ENCODE assay signal across 22 mouse cellular contexts in genomic region chr9:75424358-75425150, GRCm38 (mm10). TPM values are rescaled to one million over a fixed set of nuclear protein-coding genes. Genes with fewer than 3 reads are reported as not detected.
DNase-seq lines count a peak whose midpoint lies in the region; ATAC-seq and TF ChIP-seq lines count a peak whose summit lies in the region.
"Had no signal": no experiment of that assay in that cellular context is flagged by ENCODE, and none has a peak within 500 bp of the region (broad histone marks: within the 10 kb centered on the region; RNA-seq: fewer than 3 reads in every experiment).

No protein-coding gene starts in this region.

- no peak for TF ChIP-seq POLR2A in ES-Bruce4 (IDR thresholded peaks at IDR 0.05; ENCODE audit: insufficient read depth, low read length)
- TF ChIP-seq POLR2A in embryonic fibroblast, embryonic 13.5 days (IDR thresholded peaks at IDR 0.05; ENCODE audit: low read depth, low read length) = no peak

- peak; percentile 18; the same call in 1 of the 2 replicates for ATAC-seq in kidney, embryonic 15.5 days (replicated peaks; ENCODE audit: low FRiP score)
- peak; percentile 39 for ATAC-seq in CD4-positive, CD25-positive, alpha-beta regulatory T cell, adult 4 months
- ATAC-seq in forebrain, embryonic 12.5 days (ENCODE audit: low FRiP score) = no peak
- ATAC-seq in megakaryocyte-erythroid progenitor cell, adult 5-6 weeks (replicated peaks; ENCODE audit: low FRiP score, low TSS enrichment, poor library complexity, severe bottlenecking) = no peak
- ATAC-seq: activated CD4-positive, CD25-positive, alpha-beta regulatory T cell, adult 4 months; forebrain, embryonic 13.5 days; hindbrain, embryonic 16.5 days; midbrain, embryonic 15.5 days had no signal

- WGBS in kidney, embryonic 15.5 days = 40% methylated on average over 6 of the region's 6 CpGs
- WGBS in forebrain, embryonic 12.5 days = 79% methylated on average over 6 of the region's 6 CpGs

- H3K9ac ChIP-seq in kidney, embryonic 15.5 days = no peak overlapping the region
- H3K9ac ChIP-seq in ES-Bruce4 (ENCODE audit: low read depth, poor library complexity, severe bottlenecking) = no peak overlapping the region
- H3K9ac ChIP-seq in forebrain, embryonic 12.5 days = no peak overlapping the region
- H3K9ac ChIP-seq: forebrain, embryonic 13.5 days; heart, embryonic 12.5 days; liver, embryonic 13.5 days; midbrain, embryonic 15.5 days; neural tube, embryonic 13.5 days had no signal

- H3K27ac ChIP-seq in kidney, embryonic 15.5 days = no peak overlapping the region
- H3K27ac ChIP-seq in ES-Bruce4 (ENCODE audit: insufficient read depth, low read length) = peak overlapping the region; percentile 21; the same call in 1 of the 2 replicates
- H3K27ac ChIP-seq in embryonic fibroblast, embryonic 13.5 days (ENCODE audit: insufficient read depth, low read length) = peak overlapping the region; percentile 90; the same call in 1 of the 2 replicates
- H3K27ac ChIP-seq in forebrain, embryonic 12.5 days = no peak overlapping the region
- H3K27ac ChIP-seq: forebrain, embryonic 13.5 days; liver, embryonic 13.5 days; midbrain, embryonic 15.5 days; neural tube, embryonic 13.5 days had no signal

- TF ChIP-seq EP300 in ES-Bruce4 (IDR thresholded peaks at IDR 0.05; ENCODE audit: insufficient read depth, low read depth, low read length) = peak; percentile 67; the same call in 1 of the 2 replicates

- no peak overlapping the region for H3K4me2 ChIP-seq in kidney, embryonic 15.5 days
- H3K4me2 ChIP-seq in forebrain, embryonic 12.5 days = no peak overlapping the region
- H3K4me2 ChIP-seq: forebrain, embryonic 13.5 days; heart, embryonic 12.5 days; liver, embryonic 13.5 days; midbrain, embryonic 15.5 days; neural tube, embryonic 13.5 days had no signal

- H3K27me3 ChIP-seq in kidney, embryonic 15.5 days = no peaks in the 10 kb centered on the region
- no peaks in the 10 kb centered on the region for H3K27me3 ChIP-seq in ES-Bruce4 (ENCODE audit: control insufficient read depth, insufficient read depth, low read length, poor library complexity, severe bottlenecking)
- H3K27me3 ChIP-seq in forebrain, embryonic 12.5 days = no peaks in the 10 kb centered on the region
- H3K27me3 ChIP-seq: forebrain, embryonic 13.5 days; heart, embryonic 12.5 days; liver, embryonic 13.5 days; midbrain, embryonic 15.5 days; neural tube, embryonic 13.5 days had no signal

- peaks cover 7% of the 10 kb centered on the region; the same call in 1 of the 2 replicates for H3K4me1 ChIP-seq in kidney, embryonic 15.5 days
- H3K4me1 ChIP-seq in ES-Bruce4 (ENCODE audit: control insufficient read depth, insufficient read depth, low read length) = peaks cover 10% of the 10 kb centered on the region
- peaks cover 25% of the 10 kb centered on the region for H3K4me1 ChIP-seq in embryonic fibroblast, embryonic 13.5 days (ENCODE audit: control insufficient read depth, insufficient read depth, low read length)
- H3K4me1 ChIP-seq in forebrain, embryonic 12.5 days = no peaks in the 10 kb centered on the region
- H3K4me1 ChIP-seq: forebrain, embryonic 13.5 days; midbrain, embryonic 15.5 days had no signal

- no peaks in the 10 kb centered on the region for H3K9me3 ChIP-seq in kidney, embryonic 15.5 days (replicated peaks)
- no peaks in the 10 kb centered on the region for H3K9me3 ChIP-seq in ES-Bruce4 (replicated peaks; ENCODE audit: control insufficient read depth, insufficient read depth, low read length, poor library complexity, severe bottlenecking)
- H3K9me3 ChIP-seq in forebrain, embryonic 12.5 days = no peaks in the 10 kb centered on the region
- H3K9me3 ChIP-seq: heart, embryonic 12.5 days; liver, embryonic 13.5 days; midbrain, embryonic 15.5 days; neural tube, embryonic 13.5 days had no signal

- H3K4me3 ChIP-seq in kidney, embryonic 15.5 days (replicated peaks) = no peak overlapping the region
- H3K4me3 ChIP-seq in ES-Bruce4 (ENCODE audit: low read depth, low read length) = no peak overlapping the region
- no peak overlapping the region for H3K4me3 ChIP-seq in embryonic fibroblast, embryonic 13.5 days (ENCODE audit: insufficient read depth, low read length)
- H3K4me3 ChIP-seq in forebrain, embryonic 12.5 days (replicated peaks) = no peak overlapping the region
- H3K4me3 ChIP-seq: forebrain, embryonic 13.5 days; heart, embryonic 12.5 days; liver, embryonic 13.5 days; midbrain, embryonic 15.5 days; neural tube, embryonic 13.5 days had no signal

- no peak for DNase-seq in kidney, postnatal 4 days
- DNase-seq in adrenal gland, postnatal 10 days = no peak
- DNase-seq: adrenal gland, postnatal 36 days; cerebellum, adult 8-10 months; gastrocnemius, postnatal 36 days; kidney, adult 18-20 months; liver, embryonic 13.5 days; lung, postnatal 14 days; right cerebral cortex, postnatal 4 days; thymus, adult 18-20 months had no signal

- H3K36me3 ChIP-seq in kidney, embryonic 15.5 days = no peaks in the 10 kb centered on the region
- no peaks in the 10 kb centered on the region for H3K36me3 ChIP-seq in ES-Bruce4 (ENCODE audit: control insufficient read depth, insufficient read depth, low read length, poor library complexity, severe bottlenecking)
- no peaks in the 10 kb centered on the region for H3K36me3 ChIP-seq in forebrain, embryonic 12.5 days (replicated peaks)
- H3K36me3 ChIP-seq: heart, embryonic 12.5 days; liver, embryonic 13.5 days; midbrain, embryonic 15.5 days; neural tube, embryonic 13.5 days had no signal

- TF ChIP-seq CTCF in ES-Bruce4 (IDR thresholded peaks at IDR 0.05; ENCODE audit: low read depth, low read length) = no peak
- TF ChIP-seq CTCF in embryonic fibroblast, embryonic 13.5 days (IDR thresholded peaks at IDR 0.05; ENCODE audit: borderline replicate concordance, insufficient read depth, low read length) = no peak

RNA-seq across cellular contexts. Expression of gene Mapk6, which starts 14.7 kb away (rescaled TPM):
- polyA plus RNA-seq in kidney, embryonic 15.5 days (2015; fragmentation: Nextera tagmentation; extraction: Ambion mirVana) = 59.6 and 66.9 TPM in 2 replicates
- 10 to 100 TPM; 31.1 to 45.6 TPM for polyA plus RNA-seq in CD4-positive, CD25-positive, alpha-beta regulatory T cell, adult 4 months (2017; shearing (Covaris generic))
- polyA plus RNA-seq in ES-Bruce4 (2011; ENCODE audit: insufficient read depth, insufficient read length, low read depth, missing spikeins) = 130 and 147 TPM in 2 replicates
- 107 and 120 TPM in 2 replicates for polyA plus RNA-seq in embryonic fibroblast, embryonic 13.5 days (2011; ENCODE audit: insufficient read length, low read depth, missing spikeins)
- polyA plus RNA-seq in forebrain, embryonic 12.5 days (2016; fragmentation: Nextera tagmentation; extraction: Ambion mirVana) = 167 and 177 TPM in 2 replicates
- total RNA-seq in adrenal gland, postnatal 10 days (2021) = 10 to 100 TPM; 34.6 to 35.1 TPM
- total RNA-seq in megakaryocyte-erythroid progenitor cell, adult 5-6 weeks (2014; fragmentation: Nextera tagmentation) = 28.6 and 30.0 TPM in 2 replicates
- total RNA-seq in megakaryocyte-erythroid progenitor cell, adult 5-6 weeks (2017) = 37.8 and 38.0 TPM in 2 replicates

RNA-seq across cellular contexts. Expression of gene Leo1, which starts 16.8 kb away (rescaled TPM):
- 42.9 and 43.4 TPM in 2 replicates for polyA plus RNA-seq in kidney, embryonic 15.5 days (2015; fragmentation: Nextera tagmentation; extraction: Ambion mirVana)
- polyA plus RNA-seq in CD4-positive, CD25-positive, alpha-beta regulatory T cell, adult 4 months (2017; shearing (Covaris generic)) = 10 to 100 TPM; 31.7 to 40.8 TPM
- polyA plus RNA-seq in ES-Bruce4 (2011; ENCODE audit: insufficient read depth, insufficient read length, low read depth, missing spikeins) = 56.3 and 57.7 TPM in 2 replicates
- polyA plus RNA-seq in embryonic fibroblast, embryonic 13.5 days (2011; ENCODE audit: insufficient read length, low read depth, missing spikeins) = 29.6 and 30.6 TPM in 2 replicates
- polyA plus RNA-seq in forebrain, embryonic 12.5 days (2016; fragmentation: Nextera tagmentation; extraction: Ambion mirVana) = 55.1 and 57.1 TPM in 2 replicates
- total RNA-seq in adrenal gland, postnatal 10 days (2021) = 10 to 100 TPM; 26.1 to 27.1 TPM
- 36.6 and 37.5 TPM in 2 replicates for total RNA-seq in megakaryocyte-erythroid progenitor cell, adult 5-6 weeks (2014; fragmentation: Nextera tagmentation)
- 76.8 and 84.1 TPM in 2 replicates for total RNA-seq in megakaryocyte-erythroid progenitor cell, adult 5-6 weeks (2017)

Comparison
In these comparisons a context has a peak if more than half of its experiments do, and no peak if none do; other contexts are left out.
1. ATAC-seq: peak in kidney, embryonic 15.5 days (single experiment) and CD4-positive, CD25-positive, alpha-beta regulatory T cell, adult 4 months (single experiment); none in forebrain, embryonic 12.5 days (single experiment) and megakaryocyte-erythroid progenitor cell, adult 5-6 weeks (single experiment).
2. H3K27ac ChIP-seq: peak in ES-Bruce4 (single experiment) and embryonic fibroblast, embryonic 13.5 days (single experiment); none in kidney, embryonic 15.5 days (single experiment) and forebrain, embryonic 12.5 days (single experiment).